Mouse (Mus musculus) embryonic facial prominence, embryonic 13.5 days (tissue): ENCODE measurements at regions not wholly inside any gene's neighbourhood (a gene's known extent, or its start where the extent isn't known, plus 50 kb on each side); places are given as distances from the start of the nearest gene placed in this dataset.

Source experiments
- ATAC-seq: fragments of 200-750 bp; cut with Nextera tagmentation; 2 replicates; pipeline ENCODE4 v1.8.0; 2017; ENCODE audit warnings: low read depth; ENCODE audit not compliant: insufficient number of reproducible peaks, insufficient read depth, low FRiP score, low TSS enrichment
- H3K27ac ChIP-seq: fragments of 300-500 bp; sonication (generic); 2 replicates; pipeline ENCODE4 v1.5.1; 2015; ENCODE audit warnings: moderate library complexity, mild to moderate bottlenecking, inconsistent platforms
- H3K27me3 ChIP-seq: fragments of 300-500 bp; sonication (generic); 2 replicates; pipeline ENCODE4 v1.6.1; 2015; ENCODE audit warnings: mild to moderate bottlenecking, inconsistent platforms
- H3K36me3 ChIP-seq: fragments of 300-500 bp; sonication (generic); 2 replicates; pipeline ENCODE4 v1.6.1; 2015; ENCODE audit warnings: mild to moderate bottlenecking, inconsistent platforms
- H3K4me1 ChIP-seq: fragments of 300-500 bp; sonication (generic); 2 replicates; pipeline ENCODE4 v1.6.1; 2015; ENCODE audit warnings: inconsistent platforms
- H3K4me2 ChIP-seq: fragments of 300-500 bp; sonication (generic); 2 replicates; pipeline ENCODE4 v1.6.1; 2015; ENCODE audit warnings: moderate library complexity, mild to moderate bottlenecking, inconsistent platforms
- H3K4me3 ChIP-seq: fragments of 300-500 bp; sonication (generic); 2 replicates; pipeline ENCODE4 v1.5.1; 2015; ENCODE audit warnings: mild to moderate bottlenecking, inconsistent platforms
- H3K9ac ChIP-seq: fragments of 300-500 bp; sonication (generic); 2 replicates; pipeline ENCODE4 v1.6.1; 2015; ENCODE audit warnings: mild to moderate bottlenecking, inconsistent platforms
- H3K9me3 ChIP-seq: fragments of 300-500 bp; sonication (generic); 2 replicates; pipeline ENCODE4 v1.6.1; 2016; ENCODE audit warnings: inconsistent platforms
- WGBS: fragments of 180-500 bp; shearing (Covaris S2); methylation state at CpG from one replicate; pipeline ENCODE4 v1.1.7; 2015; ENCODE audit warnings: mixed read lengths; 5-methylcytosine and 5-hydroxymethylcytosine counted together

- Histone ChIP-seq H3K36me3 (no peaks in the 10 kb centered on the region), H3K27ac (no peak overlapping the region), H3K9me3 (no peaks in the 10 kb centered on the region), H3K4me2 (no peak overlapping the region), H3K9ac (no peak overlapping the region), H3K27me3 (no peaks in the 10 kb centered on the region), H3K4me3 (no peak overlapping the region), H3K4me1 (0 out of 2 replicates have a peak, but pooled peaks cover 7% of the 10 kb centered on the region)
- 71% methylated on average over 2 of the region's 2 CpGs for WGBS
- no peak for ATAC-seq
Observed at GRCm38 (mm10) chr7:69584516-69584915, 782.0 kb downstream of the Nr2f2 start.

DNA sequence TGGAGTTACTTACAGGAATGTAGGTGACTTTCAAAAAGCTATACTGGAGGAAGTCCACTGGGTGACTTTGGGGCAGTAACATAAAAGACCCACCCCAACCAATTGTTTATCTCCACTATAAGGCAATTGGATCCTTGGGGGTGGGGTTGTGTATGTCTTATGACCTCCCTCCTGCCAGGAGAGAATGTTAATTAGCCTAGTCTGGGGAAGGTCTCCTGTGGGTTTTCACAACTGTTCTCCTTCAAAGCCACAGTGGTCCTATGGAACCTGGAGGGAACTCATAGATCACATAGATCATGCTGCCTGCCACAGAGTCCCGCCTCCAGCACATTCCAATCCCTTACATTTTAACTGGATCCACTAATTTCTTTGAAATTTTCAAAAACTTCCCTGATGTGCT is 782.6 kb downstream of the Nr2f2 start:
- no peak overlapping the region for H3K4me2 ChIP-seq
- no peak overlapping the region for H3K4me3 ChIP-seq

GRCm38 (mm10) chr7:69581668-69582067 is 784.9 kb downstream of the Nr2f2 start:
- no peak overlapping the region for H3K9ac ChIP-seq
- H3K27me3 ChIP-seq, result no peaks in the 10 kb centered on the region
- no peak for ATAC-seq
- H3K4me3 ChIP-seq, result no peak overlapping the region
- no peak overlapping the region for H3K4me2 ChIP-seq
- 75% methylated on average over 6 of the region's 6 CpGs for WGBS
- no peaks in the 10 kb centered on the region for H3K36me3 ChIP-seq
- no peak overlapping the region for H3K27ac ChIP-seq
- H3K9me3 ChIP-seq, result no peaks in the 10 kb centered on the region
- H3K4me1 ChIP-seq, result 0 out of 2 replicates have a peak, but pooled peaks cover 7% of the 10 kb centered on the region

More for the DNA sequence above, 782.6 kb downstream of the Nr2f2 start:
- H3K9ac ChIP-seq, result no peak overlapping the region
- H3K36me3 ChIP-seq, result no peaks in the 10 kb centered on the region
- H3K27me3 ChIP-seq, result no peaks in the 10 kb centered on the region
- 60% methylated on average over 1 of the region's 1 CpGs for WGBS
- no peak for ATAC-seq
- no peaks in the 10 kb centered on the region for H3K9me3 ChIP-seq
- no peak overlapping the region for H3K27ac ChIP-seq
- H3K4me1 ChIP-seq, result 0 out of 2 replicates have a peak, but pooled peaks cover 7% of the 10 kb centered on the region

DNA sequence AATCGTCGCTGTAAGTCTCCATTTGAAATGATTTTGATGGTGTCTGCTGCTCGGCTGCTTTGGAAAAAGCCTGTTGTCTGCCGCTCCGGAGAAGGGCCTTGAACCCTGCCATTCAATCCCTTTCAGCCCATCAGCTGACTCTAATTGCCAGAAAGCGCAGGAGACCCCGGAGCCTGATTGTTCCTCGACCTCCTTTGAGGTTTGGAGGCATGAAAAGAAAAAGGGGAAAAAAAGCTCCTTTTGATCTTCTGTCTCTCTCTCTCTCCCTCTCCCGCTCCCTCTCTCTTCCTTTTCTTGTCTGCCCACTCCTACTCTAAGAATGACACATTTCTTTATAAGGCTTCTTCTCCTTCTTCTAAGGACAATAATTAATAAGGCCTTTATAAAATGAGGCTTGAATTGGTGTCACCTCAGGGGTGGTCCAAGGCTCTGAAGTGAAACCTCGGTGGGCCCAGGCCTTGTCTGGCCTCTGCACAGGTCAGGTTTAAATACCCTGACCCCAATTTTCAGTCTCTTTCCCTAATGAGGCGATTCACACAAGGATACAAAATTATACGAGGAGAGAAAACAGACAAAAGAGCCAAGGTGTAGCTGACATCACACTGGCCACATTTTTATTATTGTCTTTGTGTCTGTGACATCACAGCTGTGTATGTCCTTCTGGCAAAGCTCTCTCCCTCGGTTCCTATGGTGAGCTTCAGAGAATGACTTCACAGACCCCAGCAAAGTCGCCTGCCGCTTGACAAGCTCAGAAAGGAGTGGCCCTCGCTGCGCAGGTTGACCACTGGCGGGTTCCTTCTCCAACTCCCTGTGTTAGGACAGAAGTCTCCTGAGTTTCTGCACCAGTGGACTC is 787.4 kb downstream of the Nr2f2 start:
- ATAC-seq, result no peak
- no peak overlapping the region for H3K4me2 ChIP-seq
- WGBS, result 35% methylated on average over 18 of the region's 18 CpGs
- H3K4me1 ChIP-seq, result no peaks in the 10 kb centered on the region
- no peak overlapping the region for H3K4me3 ChIP-seq
- H3K36me3 ChIP-seq, result no peaks in the 10 kb centered on the region
- H3K27ac ChIP-seq, result no peak overlapping the region
- no peaks in the 10 kb centered on the region for H3K9me3 ChIP-seq
- no peaks in the 10 kb centered on the region for H3K27me3 ChIP-seq
- H3K9ac ChIP-seq, result no peak overlapping the region

DNA sequence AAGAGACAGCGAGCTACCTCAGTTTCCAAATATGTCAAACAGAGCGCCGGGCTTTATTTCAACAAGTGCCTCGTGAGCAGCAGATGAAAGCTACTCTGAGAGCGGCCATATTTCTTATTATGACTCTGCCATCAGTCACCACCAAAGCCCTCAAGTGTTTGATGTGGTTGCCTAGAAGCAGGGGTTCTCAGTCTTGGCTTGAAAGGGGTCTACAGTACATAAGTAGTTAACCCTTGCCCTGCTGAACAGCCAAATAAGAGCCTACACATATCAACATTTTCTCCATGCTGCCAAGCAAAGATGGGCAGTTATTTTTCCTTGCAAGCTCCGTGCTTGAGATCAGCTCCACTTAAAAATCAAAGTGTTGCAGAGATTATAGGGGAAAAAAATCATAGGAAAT is 788.8 kb downstream of the Nr2f2 start:
- Histone ChIP-seq H3K4me3 (no peak overlapping the region), H3K9ac (no peak overlapping the region), H3K4me1 (no peaks in the 10 kb centered on the region), H3K27ac (no peak overlapping the region), H3K36me3 (no peaks in the 10 kb centered on the region), H3K27me3 (no peaks in the 10 kb centered on the region), H3K9me3 (no peaks in the 10 kb centered on the region), H3K4me2 (no peak overlapping the region)
- 60% methylated on average over 6 of the region's 6 CpGs for WGBS
- ATAC-seq, result no peak

- Histone ChIP-seq H3K9me3 (no peaks in the 10 kb centered on the region), H3K9ac (no peak overlapping the region), H3K27ac (no peak overlapping the region), H3K36me3 (no peaks in the 10 kb centered on the region), H3K4me3 (no peak overlapping the region), H3K27me3 (no peaks in the 10 kb centered on the region), H3K4me1 (no peaks in the 10 kb centered on the region), H3K4me2 (no peak overlapping the region)
- ATAC-seq, result no peak
- WGBS, result 86% methylated on average over 6 of the region's 6 CpGs
Observed at GRCm38 (mm10) chr7:69576596-69576995, 789.9 kb downstream of the Nr2f2 start.

DNA sequence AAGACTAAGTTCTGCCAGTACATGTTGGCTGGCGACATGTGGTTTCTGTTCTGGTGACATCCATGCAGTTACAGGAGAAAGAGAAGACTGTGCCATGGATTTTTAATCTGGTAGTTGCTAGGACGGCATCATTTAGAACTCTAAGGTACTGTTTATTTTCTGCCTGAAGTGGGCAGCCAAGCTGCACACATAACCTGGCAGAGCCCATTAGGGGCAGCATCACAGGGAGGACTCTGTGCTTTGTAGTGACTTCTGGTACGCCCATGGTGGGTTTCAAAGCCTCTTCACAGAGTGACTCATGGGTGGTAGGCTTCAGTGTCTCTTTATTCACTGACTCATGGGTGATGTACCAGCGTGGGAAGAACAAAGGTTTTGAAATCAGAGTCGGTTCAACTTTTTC is 792.8 kb downstream of the Nr2f2 start:
- 72% methylated on average over 5 of the region's 5 CpGs for WGBS
- no peaks in the 10 kb centered on the region for H3K4me1 ChIP-seq
- H3K27ac ChIP-seq, result no peak overlapping the region
- H3K4me2 ChIP-seq, result no peak overlapping the region
- no peak overlapping the region for H3K9ac ChIP-seq
- H3K36me3 ChIP-seq, result no peaks in the 10 kb centered on the region
- no peaks in the 10 kb centered on the region for H3K9me3 ChIP-seq
- no peaks in the 10 kb centered on the region for H3K27me3 ChIP-seq
- H3K4me3 ChIP-seq, result no peak overlapping the region
- no peak for ATAC-seq

DNA sequence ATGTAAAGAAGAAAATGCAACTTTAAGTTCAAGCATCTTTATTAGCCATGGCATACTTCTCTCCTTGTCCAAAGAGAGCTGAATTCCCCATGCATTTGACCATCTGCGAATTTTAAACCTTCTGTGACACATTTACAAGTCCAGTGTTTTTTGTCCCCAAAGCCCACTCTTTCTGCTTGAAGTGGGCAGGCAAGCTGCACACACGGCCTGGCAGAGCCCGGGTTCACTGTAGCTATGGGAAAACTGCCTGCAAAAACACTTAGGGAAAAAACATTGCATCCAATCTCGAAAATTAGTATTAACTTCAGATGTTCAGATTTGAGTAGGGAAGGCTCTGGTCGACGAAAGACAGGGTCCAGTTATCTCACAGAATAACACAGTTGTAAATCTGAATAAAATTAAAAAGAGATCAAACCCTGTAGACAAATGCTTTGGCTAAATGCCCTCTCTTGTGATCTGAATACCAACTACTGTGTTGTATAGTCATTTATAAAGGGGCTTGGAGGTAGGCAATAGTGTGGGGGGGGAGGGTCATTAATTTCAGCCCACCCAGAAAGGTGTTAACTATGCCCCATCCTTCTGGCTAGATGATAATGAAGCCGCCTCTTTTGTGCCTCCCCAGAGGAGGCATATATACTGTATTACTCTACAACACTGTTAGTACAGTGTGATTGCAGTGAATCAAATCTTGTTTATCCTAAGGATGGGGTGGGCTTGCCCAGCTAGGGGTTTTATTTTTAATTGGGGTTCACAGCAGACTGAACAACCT is 793.7 kb downstream of the Nr2f2 start:
- no peak overlapping the region for H3K4me3 ChIP-seq
- no peaks in the 10 kb centered on the region for H3K9me3 ChIP-seq
- no peaks in the 10 kb centered on the region for H3K36me3 ChIP-seq
- H3K4me2 ChIP-seq, result no peak overlapping the region
- H3K9ac ChIP-seq, result no peak overlapping the region
- H3K4me1 ChIP-seq, result no peaks in the 10 kb centered on the region
- no peaks in the 10 kb centered on the region for H3K27me3 ChIP-seq
- WGBS, result 63% methylated on average over 7 of the region's 7 CpGs
- no peak overlapping the region for H3K27ac ChIP-seq
- ATAC-seq, result no peak

- 58% methylated on average over 4 of the region's 4 CpGs for WGBS
- no peak overlapping the region for H3K4me2 ChIP-seq
- no peaks in the 10 kb centered on the region for H3K9me3 ChIP-seq
- H3K4me1 ChIP-seq, result no peaks in the 10 kb centered on the region
- no peak for ATAC-seq
- no peaks in the 10 kb centered on the region for H3K27me3 ChIP-seq
- H3K4me3 ChIP-seq, result no peak overlapping the region
- H3K9ac ChIP-seq, result no peak overlapping the region
- H3K27ac ChIP-seq, result no peak overlapping the region
- no peaks in the 10 kb centered on the region for H3K36me3 ChIP-seq
Observed at GRCm38 (mm10) chr7:69566949-69567348, 799.6 kb downstream of the Nr2f2 start.

DNA sequence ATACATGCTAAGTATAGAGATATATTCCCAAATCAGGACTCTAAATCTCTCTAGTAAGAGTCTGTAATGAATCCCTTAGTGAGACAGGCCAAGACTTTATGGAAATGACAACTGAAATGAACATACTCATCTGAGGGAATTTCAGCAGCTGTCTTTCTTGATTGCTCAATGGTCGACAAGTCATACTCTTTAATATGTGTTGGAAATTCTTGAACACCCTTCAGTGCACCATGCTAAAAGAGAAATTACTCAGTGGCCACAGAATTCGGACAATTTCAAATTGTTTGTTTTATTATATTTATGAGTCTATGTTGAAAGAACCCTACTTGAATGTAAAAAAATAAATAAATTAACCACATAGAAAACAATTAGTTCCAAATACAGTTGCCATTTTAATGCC is 802.1 kb downstream of the Nr2f2 start:
- H3K27me3 ChIP-seq, result no peaks in the 10 kb centered on the region
- no peaks in the 10 kb centered on the region for H3K9me3 ChIP-seq
- no peak overlapping the region for H3K4me2 ChIP-seq
- no peak for ATAC-seq
- H3K9ac ChIP-seq, result no peak overlapping the region
- H3K4me3 ChIP-seq, result no peak overlapping the region
- WGBS, result 87% methylated on average over 2 of the region's 2 CpGs
- H3K36me3 ChIP-seq, result no peaks in the 10 kb centered on the region
- no peaks in the 10 kb centered on the region for H3K4me1 ChIP-seq
- no peak overlapping the region for H3K27ac ChIP-seq

DNA sequence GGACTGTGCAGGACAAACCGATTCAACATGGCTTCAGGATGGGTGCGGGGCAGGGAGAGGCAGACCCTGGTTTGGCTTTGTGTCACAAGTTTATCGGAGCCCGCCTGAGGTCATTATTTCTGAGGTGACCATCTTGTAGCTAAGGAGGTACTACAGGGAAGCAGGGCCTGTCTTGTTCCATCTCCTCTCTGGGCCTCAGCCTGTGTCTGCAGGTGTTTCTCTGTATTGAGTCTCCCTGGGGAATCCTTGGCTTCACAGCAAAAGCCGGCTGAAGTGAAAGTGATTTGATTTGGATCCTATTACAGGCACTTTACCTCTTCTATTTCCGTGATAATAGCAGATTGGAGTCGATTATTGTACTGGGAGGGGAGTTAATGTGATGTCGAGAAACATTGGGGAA is 805.7 kb upstream of the Arrdc4 start:
- 48% methylated on average over 8 of the region's 8 CpGs for WGBS
- H3K4me3 ChIP-seq, result no peak overlapping the region

DNA sequence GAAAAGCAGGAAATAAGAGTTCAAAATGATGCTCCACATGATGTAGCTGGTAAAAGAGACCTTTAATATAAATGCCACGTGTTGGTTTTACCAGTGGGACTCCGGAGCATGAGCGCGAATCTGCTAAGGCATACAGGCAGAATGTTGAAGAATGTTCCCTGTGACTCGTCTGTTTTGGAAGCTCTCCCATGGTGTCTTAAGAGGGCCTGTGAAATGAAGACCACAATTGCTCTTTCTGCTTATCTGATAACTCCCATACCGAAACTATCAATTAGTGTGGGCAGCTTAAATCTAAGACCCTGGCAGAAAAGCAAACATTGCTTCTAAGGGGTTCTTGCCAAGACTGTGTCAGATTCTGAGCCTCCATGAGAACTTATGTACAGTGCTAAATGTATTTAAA is 804.9 kb upstream of the Arrdc4 start:
- H3K36me3 ChIP-seq, result no peaks in the 10 kb centered on the region
- H3K9me3 ChIP-seq, result no peaks in the 10 kb centered on the region
- no peaks in the 10 kb centered on the region; the same call in 1 of the 2 replicates for H3K27me3 ChIP-seq
- 73% methylated on average over 6 of the region's 6 CpGs for WGBS
- no peak for ATAC-seq
- H3K4me1 ChIP-seq, result peaks cover 2% of the 10 kb centered on the region; the same call in 1 of the 2 replicates
- H3K27ac ChIP-seq, result no peak overlapping the region
- H3K4me2 ChIP-seq, result no peak overlapping the region
- no peak overlapping the region for H3K4me3 ChIP-seq
- H3K9ac ChIP-seq, result no peak overlapping the region

More for the DNA sequence above, 805.7 kb upstream of the Arrdc4 start:
- Histone ChIP-seq H3K9ac (no peak overlapping the region), H3K4me1 (peaks cover 2% of the 10 kb centered on the region; the same call in 1 of the 2 replicates), H3K4me2 (no peak overlapping the region), H3K27me3 (no peaks in the 10 kb centered on the region; the same call in 1 of the 2 replicates), H3K9me3 (no peaks in the 10 kb centered on the region), H3K27ac (no peak overlapping the region), H3K36me3 (no peaks in the 10 kb centered on the region)
- ATAC-seq, result no peak
